Mouse (Mus musculus): ENCODE results near the gene Dbn1. TPM values are rescaled to one million over a fixed set of nuclear protein-coding genes. Genes with fewer than 3 reads are reported as not detected.
A peak's percentile ranks its signal among the peaks of the same experiment; 100 is the strongest.

Gene Dbn1
- total RNA-seq (2021): 1 to 10 TPM; 7.7 TPM
- long read RNA-seq, experiment 1, partial matches to known transcripts: 1 of 5 reads
- long read RNA-seq, experiment 1, other reads (novel, unspliced or antisense): 3 of 5 reads
- long read RNA-seq, experiment 2, partial matches to known transcripts: 1 of 6 reads
- long read RNA-seq, experiment 2, other reads (novel, unspliced or antisense): 2 of 6 reads

DNA sequence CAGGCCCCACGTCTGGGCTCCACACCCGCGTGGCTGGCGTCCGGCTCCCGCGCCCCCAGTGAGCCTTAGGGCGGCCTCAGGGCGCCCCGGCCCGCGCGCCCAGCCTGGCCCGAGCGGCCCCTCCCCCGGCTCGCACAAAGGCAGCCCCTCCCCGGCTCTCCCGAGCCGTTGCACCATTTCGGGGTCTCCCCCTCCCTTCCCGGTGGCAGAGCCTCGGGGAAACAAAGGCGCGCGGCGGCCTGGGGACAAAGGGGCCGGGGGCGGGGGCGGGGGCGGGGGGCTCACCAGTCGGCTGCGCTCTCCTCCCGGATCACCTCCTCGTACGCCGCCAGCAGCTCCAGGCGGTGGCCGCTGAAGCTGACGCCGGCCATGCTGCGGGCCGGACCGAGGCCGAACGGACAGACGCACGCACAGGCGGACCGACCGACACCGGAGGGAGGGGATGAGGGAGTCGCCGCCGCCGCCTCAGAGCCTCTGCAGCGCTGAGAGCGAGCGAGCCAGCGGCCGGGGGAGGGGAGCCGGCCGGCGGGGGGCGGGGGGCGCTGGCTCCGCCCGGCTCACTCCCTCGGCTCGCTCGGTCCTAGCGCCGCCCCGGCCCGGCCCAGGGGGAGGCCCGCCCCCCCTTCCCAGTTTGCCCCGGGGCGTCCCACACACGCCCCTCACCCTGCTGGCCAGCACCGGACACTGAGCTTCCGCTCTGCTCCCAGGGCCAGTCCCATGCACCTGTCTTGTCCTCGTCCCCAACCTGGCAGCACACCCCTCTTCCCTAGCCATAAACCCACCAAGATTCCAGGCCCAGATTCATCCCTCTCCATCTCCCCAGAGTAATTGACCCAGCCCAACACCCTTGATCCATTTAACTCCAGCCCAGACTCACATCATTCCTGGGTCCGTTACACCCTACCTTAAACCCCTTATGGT, at the start of gene Dbn1:
Dbn1 (minus strand) TSS at position 534 of the 921 bp plus-strand sequence.
- intact Hi-C loops (cut with DNase I): no loop called here

GRCm38 (mm10) chr13:55536194-55537175, 48.6 kb upstream of the Dbn1 start, which contains the start of gene Ddx41:
Gene Ddx41 (minus strand): TSS chr13:55536658.
- intact Hi-C loops (cut with DNase I): no loop called here
- peak; percentile 98 to 100 for DNase-seq

More for the DNA sequence above, at the start of gene Dbn1:
- DNase-seq: no peak

DNA sequence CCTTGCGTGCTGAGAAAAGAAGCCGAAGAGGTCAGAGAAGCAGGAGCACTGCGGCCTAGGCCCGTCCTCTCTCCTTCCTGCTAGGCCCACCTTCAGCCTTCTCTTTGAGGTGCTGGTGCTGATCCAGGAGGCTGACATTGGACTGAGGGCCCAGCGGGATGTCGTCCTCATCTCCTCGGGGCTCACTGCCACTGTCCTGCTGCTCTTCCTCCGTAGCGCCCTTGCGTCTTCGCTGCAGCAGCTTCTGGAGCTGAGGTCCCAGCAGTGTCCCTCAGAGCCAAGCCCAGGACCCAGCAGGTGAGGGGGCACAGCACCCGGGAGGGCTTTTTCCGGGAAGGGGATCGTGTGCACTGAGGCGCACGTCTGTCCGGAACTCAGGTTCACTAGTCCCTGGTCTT, 47.9 kb upstream of the Dbn1 start:
- intact Hi-C loops (cut with DNase I): no loop called here
- DNase-seq: no peak

DNA sequence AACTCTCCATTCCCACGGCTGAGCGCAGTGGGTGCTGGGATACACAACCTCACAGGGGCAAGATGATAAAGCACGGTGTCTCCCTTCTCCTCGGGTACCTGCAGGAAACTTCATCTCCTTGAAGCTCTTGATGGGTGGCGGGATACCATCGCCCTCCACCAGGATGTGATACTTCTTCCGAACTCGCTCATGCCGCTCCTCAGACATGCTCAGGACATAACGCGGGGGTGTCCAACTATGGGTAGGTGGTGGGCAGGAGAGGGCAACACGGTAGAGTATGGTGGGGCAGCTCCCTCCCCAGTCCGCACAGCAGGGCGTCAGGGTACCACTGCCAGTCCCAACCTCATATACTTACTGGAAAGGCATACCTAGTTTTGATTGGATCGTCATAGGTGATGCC, 47.3 kb upstream of the Dbn1 start:
- intact Hi-C loops (cut with DNase I): no loop called here
- DNase-seq: no peak

GRCm38 (mm10) chr13:55529198-55529915, 41.4 kb upstream of the Dbn1 start, which contains the start of gene Dok3:
Gene Dok3 (minus strand): TSS chr13:55529296.
- intact Hi-C loops (cut with DNase I): no loop called here
- DNase-seq: no peak

DNA sequence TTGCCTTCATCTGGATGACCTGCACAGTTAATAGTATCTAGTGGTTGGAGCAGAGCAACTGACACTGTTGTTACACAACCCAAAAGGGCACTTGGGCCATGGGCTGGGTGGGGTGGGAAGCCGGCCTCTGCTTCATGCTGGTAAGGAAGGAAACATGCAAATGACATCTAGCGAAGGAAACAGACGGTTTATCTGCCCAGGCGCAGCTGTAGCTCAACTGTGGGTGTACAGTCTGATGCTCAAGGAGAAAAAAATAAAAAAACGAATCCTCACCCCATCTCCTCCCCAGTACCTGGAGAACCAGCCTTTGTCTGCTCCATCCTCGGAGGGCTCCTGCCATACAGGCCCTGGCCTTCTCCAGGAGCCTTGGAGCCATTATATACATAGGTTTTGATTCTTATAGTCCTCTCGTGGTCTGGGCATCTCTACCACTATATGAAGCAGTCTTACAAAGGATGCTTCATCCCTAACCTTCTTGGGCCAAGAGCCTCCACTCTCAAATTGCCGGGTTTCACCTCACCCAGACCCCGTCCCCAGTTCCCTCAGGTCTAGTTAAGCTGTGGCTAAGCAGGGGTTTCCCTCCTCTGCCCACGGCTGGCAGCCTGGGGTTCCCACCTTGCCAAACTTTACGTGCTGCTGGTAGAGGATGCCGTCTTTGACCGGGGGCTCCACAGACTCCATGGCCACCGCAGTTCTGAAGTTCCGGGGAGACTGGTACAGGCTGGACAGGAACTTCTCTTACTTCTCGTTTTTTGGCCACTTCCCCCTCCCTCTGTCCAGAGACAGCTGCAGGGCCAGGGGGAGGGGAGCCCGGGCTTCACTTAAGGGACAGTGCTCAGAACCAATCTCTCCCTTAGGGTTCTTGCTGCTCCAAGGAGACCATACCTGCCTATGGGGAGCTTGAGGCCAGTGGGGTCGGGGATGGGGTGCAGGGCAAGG, 40.2 kb upstream of the Dbn1 start:
- DNase-seq: no peak
- intact Hi-C loops (cut with DNase I): no loop called here

DNA sequence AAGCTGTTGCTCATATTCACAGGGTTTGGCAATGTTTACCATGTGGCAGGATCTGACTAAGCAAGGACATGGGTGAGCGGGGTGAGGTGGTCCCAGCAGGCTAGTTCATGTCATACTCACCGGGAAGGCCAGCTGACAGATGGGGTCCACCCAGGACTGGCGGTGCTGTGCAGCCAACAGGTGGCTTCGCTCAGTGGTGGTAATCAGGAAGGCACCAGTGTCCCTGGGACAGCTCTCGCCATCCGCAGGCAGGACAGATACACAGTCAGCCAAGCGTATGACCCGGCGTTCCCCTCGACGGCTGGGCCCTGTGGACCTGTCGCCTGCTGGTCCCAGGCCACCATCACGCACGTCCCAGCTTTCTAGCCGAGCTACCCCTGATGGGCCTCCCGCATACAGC, 39.3 kb upstream of the Dbn1 start:
- no peak for DNase-seq
- intact Hi-C loops (cut with DNase I): no loop called here

- intact Hi-C loops (cut with DNase I): no loop called here
- DNase-seq: no peak
Observed at GRCm38 (mm10) chr13:55525733-55526553, 38.0 kb upstream of the Dbn1 start.

GRCm38 (mm10) chr13:55523951-55524600, 36.2 kb upstream of the Dbn1 start:
- intact Hi-C loops (cut with DNase I): no loop called here
- no peak for DNase-seq

GRCm38 (mm10) chr13:55523278-55523677, 35.4 kb upstream of the Dbn1 start:
- intact Hi-C loops (cut with DNase I): no loop called here
- no peak for DNase-seq

DNA sequence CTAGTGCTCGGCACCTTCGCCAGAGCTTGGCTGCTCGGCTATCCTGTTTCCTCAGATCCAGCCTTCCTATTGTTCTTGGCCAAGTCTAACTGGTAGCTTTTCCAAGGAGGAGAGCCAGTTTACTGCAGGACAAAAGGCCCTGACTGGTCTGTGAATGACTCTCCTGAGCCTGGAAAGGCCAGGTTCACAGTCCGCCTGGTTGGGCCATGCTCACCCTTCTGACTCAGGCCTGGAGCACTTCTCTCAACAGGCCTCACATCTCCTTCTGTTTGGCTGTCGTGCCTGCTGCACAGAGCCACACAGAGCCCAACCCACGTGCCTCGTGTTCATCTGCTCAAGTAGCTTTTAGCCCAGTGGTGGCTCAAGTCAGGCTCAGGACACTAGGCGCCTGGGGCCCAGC, 34.8 kb upstream of the Dbn1 start:
- DNase-seq: no peak

DNA sequence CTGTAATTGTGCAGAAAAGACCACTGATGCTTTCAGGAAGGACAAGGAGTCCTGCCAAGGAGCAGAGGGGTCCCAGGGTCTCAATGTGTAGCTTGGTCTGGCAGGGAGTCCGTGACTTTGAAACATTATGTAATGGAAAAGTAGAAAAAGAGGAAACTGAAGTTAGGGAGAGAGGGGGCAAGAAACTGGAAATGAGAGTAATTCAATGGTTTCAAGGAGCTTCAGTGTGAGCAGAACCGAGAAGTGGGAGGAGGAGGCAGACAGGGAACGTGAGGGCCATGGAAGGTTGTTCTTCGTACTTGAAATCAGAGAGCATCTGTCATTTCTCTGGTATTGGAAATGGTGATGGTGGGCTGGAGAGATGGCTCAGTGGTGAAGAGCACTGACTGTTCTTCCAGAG, 31.7 kb upstream of the Dbn1 start:
- DNase-seq: no peak
- intact Hi-C loops (cut with DNase I): no loop called here

More for the DNA sequence above, 34.8 kb upstream of the Dbn1 start:
- intact Hi-C loops (cut with DNase I): no loop called here

GRCm38 (mm10) chr13:55516955-55517354, 29.0 kb upstream of the Dbn1 start:
- peak; percentile 83 to 85 for DNase-seq
- intact Hi-C loops (cut with DNase I): loop anchor here (2.0 kb wide), 1 partner anchor 108 kb away; no protein-coding TSS in a partner anchor

GRCm38 (mm10) chr13:55513828-55514227, 25.9 kb upstream of the Dbn1 start:
- intact Hi-C loops (cut with DNase I): loop anchor here (2.0 kb wide), 2 partner anchors 39 to 95 kb away; no protein-coding TSS in a partner anchor
- no peak for DNase-seq

DNA sequence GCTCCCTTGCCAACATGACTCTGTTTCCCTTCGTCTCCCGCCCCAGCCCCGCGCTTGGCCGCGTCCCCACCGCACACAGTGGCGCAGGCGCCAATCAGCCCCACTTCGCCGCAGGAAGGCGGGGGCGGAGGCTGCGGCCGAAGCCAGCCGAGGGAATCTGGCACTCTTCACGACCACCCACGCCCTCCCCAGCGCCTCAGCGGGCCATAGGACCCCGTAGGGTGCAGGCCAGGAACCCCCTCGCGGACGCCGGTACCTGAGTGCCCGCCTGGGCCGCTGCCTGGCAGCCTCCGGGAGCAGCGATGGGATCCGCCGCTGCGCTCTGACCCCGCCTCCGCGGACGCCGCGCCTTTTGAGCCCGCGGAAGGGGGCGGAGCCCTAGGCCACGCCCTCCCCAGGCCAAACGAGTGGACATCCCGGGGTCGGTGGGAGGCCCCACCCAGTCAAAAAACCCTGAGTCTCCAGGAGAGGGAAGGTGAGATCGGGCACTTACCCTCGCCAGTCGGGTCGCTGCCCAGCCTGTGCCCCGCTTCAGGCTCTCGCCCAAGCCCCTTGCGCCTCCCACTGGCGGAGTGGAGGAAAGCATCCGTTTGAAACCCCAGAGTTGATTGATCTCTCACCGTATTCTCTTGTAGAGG, 25.3 kb upstream of the Dbn1 start, which contains the start of gene Pdlim7:
Pdlim7 (minus strand) TSS at position 566 of the 638 bp plus-strand sequence.
- peak; percentile 87 to 95 for DNase-seq
- intact Hi-C loops (cut with DNase I): no loop called here

GRCm38 (mm10) chr13:55512379-55513031, 24.6 kb upstream of the Dbn1 start:
- peak; percentile 55 to 73 for DNase-seq
- intact Hi-C loops (cut with DNase I): no loop called here
